Mouse (Mus musculus): ENCODE data around the gene Gm49378. TPM values are rescaled to one million over a fixed set of nuclear protein-coding genes. Genes with fewer than 3 reads are reported as not detected.

Gene Gm49378
- polyA plus RNA-seq, 1 experiment from 2014 or later: 1.9 TPM

- no peak for DNase-seq (ENCODE audit: low spot score)
- 86% methylated on average over 23 of the region's 23 CpGs for WGBS
- no peak overlapping the region for H3K4me3 ChIP-seq (ENCODE audit: low read depth, low read length)
- H3K9me3 ChIP-seq (ENCODE audit: control insufficient read depth, low read length): no peaks in the 10 kb centered on the region
- no peak overlapping the region for H3K4me2 ChIP-seq (ENCODE audit: low read length)
- no peak overlapping the region for H3K27ac ChIP-seq (ENCODE audit: low read depth)
- H3K27me3 ChIP-seq (replicated peaks; ENCODE audit: control insufficient read depth, insufficient read depth, low read length): peaks cover 6% of the 10 kb centered on the region; the same call in 1 of the 2 replicates
- no peak for ATAC-seq (replicated peaks; ENCODE audit: low FRiP score, low TSS enrichment, low read depth)
- H3K36me3 ChIP-seq (ENCODE audit: control insufficient read depth, insufficient read depth, low read length): peaks cover 23% of the 10 kb centered on the region
- no peak overlapping the region for H3K9ac ChIP-seq (ENCODE audit: low read length)
- H3K4me1 ChIP-seq (replicated peaks; ENCODE audit: control insufficient read depth, insufficient read depth, low read length): peaks cover 12% of the 10 kb centered on the region
Measured at GRCm38 (mm10) chr14:55579511-55580496, 57.9 kb downstream of the Gm49378 start.

Other genes starting within 250 kb of the Gm49378 start
- 61.0 and 72.1 TPM in 2 replicates for gene Dhrs4, start 159.1 kb downstream of the Gm49378 start, polyA plus RNA-seq (2014; fragmentation: Nextera tagmentation; extraction: Ambion mirVana)
- 2.5 and 3.3 TPM in 2 replicates for gene Carmil3, start 147.2 kb downstream of the Gm49378 start, polyA plus RNA-seq (2014; fragmentation: Nextera tagmentation; extraction: Ambion mirVana)
- 0.37 and 0.48 TPM in 2 replicates for gene Cpne6, start 127.5 kb downstream of the Gm49378 start, polyA plus RNA-seq (2014; fragmentation: Nextera tagmentation; extraction: Ambion mirVana)
- gene Nrl, start 112.9 kb downstream of the Gm49378 start, polyA plus RNA-seq (2014; fragmentation: Nextera tagmentation; extraction: Ambion mirVana): not detected in 2 replicates
- 42.8 and 47.4 TPM in 2 replicates for gene Pck2, start 97.6 kb downstream of the Gm49378 start, polyA plus RNA-seq (2014; fragmentation: Nextera tagmentation; extraction: Ambion mirVana)
- 70.9 and 71.5 TPM in 2 replicates for gene Dcaf11, start 77.9 kb downstream of the Gm49378 start, polyA plus RNA-seq (2014; fragmentation: Nextera tagmentation; extraction: Ambion mirVana)
- 0.64 and 0.81 TPM in 2 replicates for gene A730061H03Rik, start 77.5 kb downstream of the Gm49378 start, polyA plus RNA-seq (2014; fragmentation: Nextera tagmentation; extraction: Ambion mirVana)
- gene Fitm1, start 62.3 kb downstream of the Gm49378 start, polyA plus RNA-seq (2014; fragmentation: Nextera tagmentation; extraction: Ambion mirVana): 0.19 and 0.43 TPM in 2 replicates
- 200 TPM in 2 replicates for gene Psme1, start 59.8 kb downstream of the Gm49378 start, polyA plus RNA-seq (2014; fragmentation: Nextera tagmentation; extraction: Ambion mirVana)
- gene Emc9, start 52.6 kb downstream of the Gm49378 start, polyA plus RNA-seq (2014; fragmentation: Nextera tagmentation; extraction: Ambion mirVana): 6.3 and 7.0 TPM in 2 replicates
- 331 and 332 TPM in 2 replicates for gene Psme2, start 46.8 kb downstream of the Gm49378 start, polyA plus RNA-seq (2014; fragmentation: Nextera tagmentation; extraction: Ambion mirVana)
- gene Rnf31, start 46.2 kb downstream of the Gm49378 start, polyA plus RNA-seq (2014; fragmentation: Nextera tagmentation; extraction: Ambion mirVana): 15.9 and 20.1 TPM in 2 replicates
- 8.9 and 9.1 TPM in 2 replicates for gene Irf9, start 34.3 kb downstream of the Gm49378 start, polyA plus RNA-seq (2014; fragmentation: Nextera tagmentation; extraction: Ambion mirVana)
- 6.2 and 8.1 TPM in 2 replicates for gene Rec8, start 19.9 kb downstream of the Gm49378 start, polyA plus RNA-seq (2014; fragmentation: Nextera tagmentation; extraction: Ambion mirVana)
- 93.6 and 95.7 TPM in 2 replicates for gene Ipo4, start 1.9 kb downstream of the Gm49378 start, polyA plus RNA-seq (2014; fragmentation: Nextera tagmentation; extraction: Ambion mirVana)
- 112 and 114 TPM in 2 replicates for gene Tm9sf1, start 5.9 kb upstream of the Gm49378 start, polyA plus RNA-seq (2014; fragmentation: Nextera tagmentation; extraction: Ambion mirVana)
- 1.7 and 1.9 TPM in 2 replicates for gene Tssk4, start 12.3 kb upstream of the Gm49378 start, polyA plus RNA-seq (2014; fragmentation: Nextera tagmentation; extraction: Ambion mirVana)
- 53.8 and 58.9 TPM in 2 replicates for gene Mdp1, start 22.6 kb upstream of the Gm49378 start, polyA plus RNA-seq (2014; fragmentation: Nextera tagmentation; extraction: Ambion mirVana)
- gene Gmpr2, start 34.0 kb upstream of the Gm49378 start, polyA plus RNA-seq (2014; fragmentation: Nextera tagmentation; extraction: Ambion mirVana): 53.5 and 62.5 TPM in 2 replicates
- 547 and 563 TPM in 2 replicates for gene Nedd8, start 34.2 kb upstream of the Gm49378 start, polyA plus RNA-seq (2014; fragmentation: Nextera tagmentation; extraction: Ambion mirVana)
- gene Tinf2, start 43.9 kb upstream of the Gm49378 start, polyA plus RNA-seq (2014; fragmentation: Nextera tagmentation; extraction: Ambion mirVana): 46.4 and 49.1 TPM in 2 replicates
- gene Tgm1, start 76.0 kb upstream of the Gm49378 start, polyA plus RNA-seq (2014; fragmentation: Nextera tagmentation; extraction: Ambion mirVana): 1.3 and 1.6 TPM in 2 replicates
- gene Rabggta, start 84.4 kb upstream of the Gm49378 start, polyA plus RNA-seq (2014; fragmentation: Nextera tagmentation; extraction: Ambion mirVana): 29.7 and 32.7 TPM in 2 replicates
- 81.9 and 84.3 TPM in 2 replicates for gene Dhrs1, start 107.8 kb upstream of the Gm49378 start, polyA plus RNA-seq (2014; fragmentation: Nextera tagmentation; extraction: Ambion mirVana)
- gene Nop9, start 107.8 kb upstream of the Gm49378 start, polyA plus RNA-seq (2014; fragmentation: Nextera tagmentation; extraction: Ambion mirVana): 42.8 and 45.0 TPM in 2 replicates
- 5.4 and 8.1 TPM in 2 replicates for gene Cideb, start 120.6 kb upstream of the Gm49378 start, polyA plus RNA-seq (2014; fragmentation: Nextera tagmentation; extraction: Ambion mirVana)
- 0.08 and 0.65 TPM in 2 replicates for gene Ltb4r2, start 123.5 kb upstream of the Gm49378 start, polyA plus RNA-seq (2014; fragmentation: Nextera tagmentation; extraction: Ambion mirVana)
- gene Ltb4r1, start 128.1 kb upstream of the Gm49378 start, polyA plus RNA-seq (2014; fragmentation: Nextera tagmentation; extraction: Ambion mirVana): 0.30 and 0.38 TPM in 2 replicates
- 5.8 and 7.2 TPM in 2 replicates for gene Adcy4, start 146.2 kb upstream of the Gm49378 start, polyA plus RNA-seq (2014; fragmentation: Nextera tagmentation; extraction: Ambion mirVana)
- gene Ripk3, start 151.0 kb upstream of the Gm49378 start, polyA plus RNA-seq (2014; fragmentation: Nextera tagmentation; extraction: Ambion mirVana): 48.5 and 51.7 TPM in 2 replicates
- 34.3 and 37.4 TPM in 2 replicates for gene Nfatc4, start 185.2 kb upstream of the Gm49378 start, polyA plus RNA-seq (2014; fragmentation: Nextera tagmentation; extraction: Ambion mirVana)
- gene Nynrin, start 216.1 kb upstream of the Gm49378 start, polyA plus RNA-seq (2014; fragmentation: Nextera tagmentation; extraction: Ambion mirVana): 15.9 and 18.6 TPM in 2 replicates
- 0.18 and 0.23 TPM in 2 replicates for gene Cbln3, start 246.5 kb upstream of the Gm49378 start, polyA plus RNA-seq (2014; fragmentation: Nextera tagmentation; extraction: Ambion mirVana)
- 10.4 and 11.2 TPM in 2 replicates for gene Khnyn, start 247.1 kb upstream of the Gm49378 start, polyA plus RNA-seq (2014; fragmentation: Nextera tagmentation; extraction: Ambion mirVana)

Measured in intestine, embryonic 14.5 days (tissue).